Mouse (Mus musculus): ENCODE measurements around the gene Mlycd.

Gene Mlycd

DNA sequence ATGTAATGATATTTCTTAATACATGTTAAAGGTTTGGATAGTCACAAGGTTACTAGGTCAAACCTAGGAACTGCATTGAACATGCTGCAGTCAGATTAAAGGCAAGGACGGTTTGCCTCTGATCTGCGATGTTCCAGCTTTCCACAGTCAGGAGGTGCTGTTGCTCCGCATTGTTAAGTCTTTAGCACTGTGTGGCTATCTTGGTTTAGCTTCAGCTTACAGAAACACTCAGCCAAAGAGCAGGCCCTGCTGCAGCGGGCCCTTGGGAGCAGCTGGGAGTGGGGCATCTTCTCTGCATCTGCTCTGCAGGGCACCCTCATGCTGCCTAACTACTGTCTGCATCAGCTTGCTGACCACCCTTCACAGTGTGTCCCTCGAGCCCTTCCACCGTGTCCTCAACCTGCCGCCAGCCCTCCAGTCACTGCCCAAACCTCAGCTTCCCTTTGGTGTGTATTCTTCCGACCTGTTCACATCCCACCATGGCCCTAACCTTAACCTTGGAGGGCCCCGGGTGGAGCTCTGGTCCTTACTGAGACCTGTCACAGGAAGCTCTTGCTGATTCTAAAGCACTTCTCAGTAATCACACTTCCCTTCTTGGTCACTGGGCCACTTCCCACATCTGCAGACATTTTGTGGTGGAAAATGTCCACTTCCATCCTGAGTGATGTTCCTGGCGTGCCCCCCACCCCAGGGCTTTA is 17.5 kb downstream of the Mlycd start:
- Histone ChIP-seq H3K4me1 (replicated peaks; ENCODE audit: low read depth, low read length) (peaks cover 33% of the 10 kb centered on the region), H3K9me3 (ENCODE audit: low read length) (no peaks in the 10 kb centered on the region), H3K27me3 (ENCODE audit: insufficient read depth, low read length) (peaks cover 41% of the 10 kb centered on the region), H3K36me3 (ENCODE audit: insufficient read depth, low read length) (0 out of 2 replicates have a peak, but pooled peaks cover 7% of the 10 kb centered on the region), H3K4me3 (replicated peaks; ENCODE audit: low read length) (no peak overlapping the region)
- no peak for TF ChIP-seq CTCF (conservative IDR thresholded peaks at IDR 0.05; ENCODE audit: low read length)
- TF ChIP-seq POU5F1 (IDR thresholded peaks at IDR 0.05; ENCODE audit: borderline replicate concordance, low read length) = no peak
- TF ChIP-seq NANOG (IDR thresholded peaks at IDR 0.05; ENCODE audit: borderline replicate concordance, low read length) = no peak

DNA sequence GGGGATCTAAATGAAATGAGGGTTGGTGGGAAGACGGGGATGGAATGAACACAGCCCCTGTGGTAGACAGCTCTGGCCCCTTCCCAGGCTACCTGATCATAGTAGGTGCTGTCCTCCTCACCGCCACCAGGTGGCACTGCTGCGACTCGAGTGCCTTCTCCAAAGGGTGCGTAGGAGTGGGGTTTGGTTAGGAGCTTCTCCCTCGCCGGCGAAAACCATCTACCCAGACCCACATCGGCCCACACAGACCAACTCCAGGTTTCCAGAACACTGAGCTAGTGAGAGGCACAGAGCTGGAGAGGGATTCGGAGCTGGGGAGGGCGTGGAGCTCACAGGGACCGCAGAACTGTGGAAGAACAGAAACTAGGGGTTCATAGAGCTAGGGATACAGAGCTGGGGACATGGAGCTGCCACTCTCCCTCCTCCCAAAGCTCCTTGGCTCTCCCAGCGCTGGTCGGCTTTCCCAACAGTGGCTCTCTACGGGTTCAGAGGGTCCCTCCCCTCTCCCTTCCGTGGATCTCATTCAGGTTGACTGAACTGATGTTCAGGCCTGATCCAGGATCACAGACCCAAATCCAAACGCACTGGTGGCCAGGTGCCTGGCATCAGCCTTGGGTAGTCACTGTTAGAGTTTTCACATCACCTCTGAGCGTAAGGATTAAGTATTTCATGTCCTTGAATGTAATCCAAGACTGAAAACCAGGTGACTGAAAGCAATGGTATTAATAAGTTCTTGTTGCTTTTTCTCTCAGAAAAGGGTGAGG is 18.2 kb downstream of the Mlycd start:
- Histone ChIP-seq H3K36me3 (ENCODE audit: insufficient read depth, low read length) (0 out of 2 replicates have a peak, but pooled peaks cover 7% of the 10 kb centered on the region), H3K4me3 (replicated peaks; ENCODE audit: low read length) (peak overlapping the region; percentile 39; the same call in 1 of the 2 replicates), H3K9me3 (ENCODE audit: low read length) (no peaks in the 10 kb centered on the region), H3K27me3 (ENCODE audit: insufficient read depth, low read length) (peaks cover 48% of the 10 kb centered on the region), H3K4me1 (replicated peaks; ENCODE audit: low read depth, low read length) (peaks cover 28% of the 10 kb centered on the region)
- TF ChIP-seq POU5F1 (IDR thresholded peaks at IDR 0.05; ENCODE audit: borderline replicate concordance, low read length) (no peak), CTCF (conservative IDR thresholded peaks at IDR 0.05; ENCODE audit: low read length) (peak; percentile 73)

DNA sequence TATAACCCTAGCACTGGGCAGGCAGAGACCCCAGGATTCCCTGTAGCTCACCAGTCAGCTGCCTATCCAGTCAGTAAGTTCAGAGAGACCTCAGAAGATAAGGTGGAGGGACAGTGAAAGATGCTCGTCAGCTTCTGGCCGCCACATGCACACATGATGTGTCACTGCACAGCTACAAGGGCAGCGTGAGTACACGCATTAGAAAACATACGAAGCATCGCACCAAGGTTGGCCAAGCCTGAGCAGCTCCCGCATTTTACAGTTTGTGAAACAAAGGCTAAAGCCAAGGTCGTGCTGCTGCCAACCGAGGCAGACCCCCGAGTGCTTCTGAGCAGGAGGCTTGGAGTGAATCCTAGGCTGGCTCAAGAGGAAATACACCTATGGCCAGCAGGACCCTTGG is 18.9 kb downstream of the Mlycd start:
- TF ChIP-seq CTCF (conservative IDR thresholded peaks at IDR 0.05; ENCODE audit: low read length) = no peak
- no peak for TF ChIP-seq NANOG (IDR thresholded peaks at IDR 0.05; ENCODE audit: borderline replicate concordance, low read length)
- TF ChIP-seq POU5F1 (IDR thresholded peaks at IDR 0.05; ENCODE audit: borderline replicate concordance, low read length) = no peak
- Histone ChIP-seq H3K9me3 (ENCODE audit: low read length) (no peaks in the 10 kb centered on the region), H3K27me3 (ENCODE audit: insufficient read depth, low read length) (peaks cover 49% of the 10 kb centered on the region), H3K36me3 (ENCODE audit: insufficient read depth, low read length) (0 out of 2 replicates have a peak, but pooled peaks cover 7% of the 10 kb centered on the region), H3K4me3 (replicated peaks; ENCODE audit: low read length) (no peak overlapping the region), H3K4me1 (replicated peaks; ENCODE audit: low read depth, low read length) (peaks cover 22% of the 10 kb centered on the region)

DNA sequence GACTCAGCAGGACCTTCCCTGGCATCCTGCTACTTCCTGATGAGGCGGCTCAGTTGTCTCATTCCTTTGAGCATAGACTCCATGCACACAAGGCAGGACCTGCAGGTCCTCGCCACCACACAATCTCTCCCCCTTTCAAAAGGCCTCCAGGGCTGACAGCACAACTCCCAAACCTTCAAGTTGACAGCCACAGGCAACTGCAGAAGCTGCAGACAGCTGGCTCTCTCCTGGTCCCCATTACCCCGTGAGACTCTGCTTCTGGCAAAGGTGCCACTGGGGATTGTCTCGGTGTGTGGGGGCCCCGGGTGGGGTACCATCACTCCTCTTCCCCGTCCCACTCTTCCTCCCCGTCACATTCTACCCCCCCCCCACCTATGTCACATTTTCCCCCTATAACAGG is 25.6 kb downstream of the Mlycd start:
- H3K4me1 ChIP-seq (replicated peaks; ENCODE audit: low read depth, low read length) = peaks cover 49% of the 10 kb centered on the region
- TF ChIP-seq NANOG (IDR thresholded peaks at IDR 0.05; ENCODE audit: borderline replicate concordance, low read length) = no peak
- TF ChIP-seq CTCF (conservative IDR thresholded peaks at IDR 0.05; ENCODE audit: low read length) = no peak
- TF ChIP-seq POU5F1 (IDR thresholded peaks at IDR 0.05; ENCODE audit: borderline replicate concordance, low read length) = no peak
- no peaks in the 10 kb centered on the region for H3K36me3 ChIP-seq (ENCODE audit: insufficient read depth, low read length)
- H3K9me3 ChIP-seq (ENCODE audit: low read length) = no peaks in the 10 kb centered on the region
- H3K27me3 ChIP-seq (ENCODE audit: insufficient read depth, low read length) = peaks cover 51% of the 10 kb centered on the region
- no peak overlapping the region for H3K4me3 ChIP-seq (replicated peaks; ENCODE audit: low read length)

DNA sequence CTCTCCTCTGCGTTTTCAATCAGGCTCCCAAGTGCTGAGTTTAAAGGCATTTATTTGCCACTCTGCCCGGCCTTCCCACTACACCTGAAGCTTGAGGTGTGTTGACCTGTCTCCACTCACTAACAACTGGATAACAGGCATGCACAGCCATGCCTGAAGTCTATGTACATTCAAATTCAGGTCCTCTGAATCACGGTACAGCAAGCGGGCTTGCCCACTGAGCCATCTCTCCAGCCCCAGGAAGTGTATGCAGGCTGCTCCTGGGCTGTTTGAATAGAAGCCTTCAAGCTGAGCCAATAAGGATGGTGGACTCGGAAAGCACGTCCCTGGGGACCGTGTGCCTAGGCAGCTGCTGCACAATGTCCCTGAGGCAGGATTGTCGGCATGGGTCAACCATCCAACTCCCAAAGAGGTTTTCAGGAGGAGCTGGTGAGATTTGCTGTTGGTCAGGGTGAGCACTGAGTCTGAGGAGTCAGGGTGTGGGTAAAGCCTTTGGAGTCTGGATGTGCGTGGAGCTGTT is 27.0 kb downstream of the Mlycd start:
- Histone ChIP-seq H3K4me1 (replicated peaks; ENCODE audit: low read depth, low read length) (peaks cover 49% of the 10 kb centered on the region), H3K27me3 (ENCODE audit: insufficient read depth, low read length) (peaks cover 40% of the 10 kb centered on the region), H3K9me3 (ENCODE audit: low read length) (no peaks in the 10 kb centered on the region), H3K4me3 (replicated peaks; ENCODE audit: low read length) (no peak overlapping the region), H3K36me3 (ENCODE audit: insufficient read depth, low read length) (no peaks in the 10 kb centered on the region)
- TF ChIP-seq POU5F1 (IDR thresholded peaks at IDR 0.05; ENCODE audit: borderline replicate concordance, low read length) (no peak), CTCF (conservative IDR thresholded peaks at IDR 0.05; ENCODE audit: low read length) (no peak), NANOG (IDR thresholded peaks at IDR 0.05; ENCODE audit: borderline replicate concordance, low read length) (no peak)

DNA sequence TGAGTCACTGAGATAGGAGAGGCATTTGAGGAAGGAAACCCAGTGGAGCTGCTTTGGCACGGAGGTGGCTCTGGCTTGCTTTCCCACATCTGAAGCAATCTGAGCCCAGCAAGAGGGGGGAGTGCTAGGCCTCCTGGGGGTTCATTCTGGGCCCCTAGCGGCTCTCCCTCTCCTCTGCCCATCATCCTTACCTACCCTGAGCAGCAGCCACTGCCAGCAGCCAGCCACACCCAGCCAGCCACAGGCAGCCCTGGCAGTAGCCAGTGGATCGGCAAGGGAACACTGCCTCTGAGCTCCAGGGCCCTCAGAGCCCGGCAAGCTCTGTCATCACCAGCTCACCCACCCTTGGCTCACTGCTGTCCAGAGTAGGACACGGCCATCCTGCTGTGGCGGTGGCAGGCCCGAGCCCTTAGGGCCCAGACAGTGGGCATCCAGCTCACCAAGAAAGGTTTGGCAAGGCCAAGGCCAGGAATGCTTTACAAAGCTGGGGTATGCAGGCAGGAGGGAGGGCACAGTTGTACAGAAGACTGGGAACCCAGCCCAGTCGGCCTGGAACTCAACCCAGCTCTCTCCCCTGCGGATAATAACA is 27.5 kb downstream of the Mlycd start:
- Histone ChIP-seq H3K9me3 (ENCODE audit: low read length) (no peaks in the 10 kb centered on the region), H3K4me3 (replicated peaks; ENCODE audit: low read length) (0 out of 2 replicates have a peak overlapping the region, but pooled peaks have one; percentile 32), H3K4me1 (replicated peaks; ENCODE audit: low read depth, low read length) (peaks cover 49% of the 10 kb centered on the region), H3K27me3 (ENCODE audit: insufficient read depth, low read length) (peaks cover 37% of the 10 kb centered on the region), H3K36me3 (ENCODE audit: insufficient read depth, low read length) (no peaks in the 10 kb centered on the region)
- TF ChIP-seq POU5F1 (IDR thresholded peaks at IDR 0.05; ENCODE audit: borderline replicate concordance, low read length) (no peak), NANOG (IDR thresholded peaks at IDR 0.05; ENCODE audit: borderline replicate concordance, low read length) (no peak), CTCF (conservative IDR thresholded peaks at IDR 0.05; ENCODE audit: low read length) (no peak)

DNA sequence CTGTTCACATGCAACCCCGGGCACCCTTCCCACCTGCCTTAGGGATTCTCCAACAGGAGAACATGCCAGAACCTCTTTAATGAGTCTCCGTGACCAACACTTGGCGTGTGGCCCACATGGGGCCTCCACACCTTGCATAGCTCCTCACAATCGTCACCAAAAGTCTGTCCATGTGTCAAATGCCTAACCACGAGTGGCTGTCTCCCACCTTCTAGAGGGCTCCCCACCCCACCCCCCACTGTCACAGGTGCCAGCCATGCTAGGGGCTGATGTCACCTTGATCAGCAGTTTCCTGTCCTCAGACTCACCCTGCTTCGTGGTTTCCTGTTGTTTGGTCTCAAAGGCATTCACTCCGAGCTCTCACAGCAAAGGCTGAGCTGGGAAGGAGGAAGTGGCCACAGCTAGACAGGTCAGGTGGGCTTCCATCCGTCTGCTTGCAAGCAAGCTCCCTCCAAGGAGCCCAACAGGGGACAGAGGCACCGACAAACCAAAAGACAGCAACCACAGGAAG is 29.0 kb downstream of the Mlycd start:
- Histone ChIP-seq H3K27me3 (ENCODE audit: insufficient read depth, low read length) (peaks cover 29% of the 10 kb centered on the region), H3K9me3 (ENCODE audit: low read length) (no peaks in the 10 kb centered on the region), H3K4me3 (replicated peaks; ENCODE audit: low read length) (no peak overlapping the region; the same call in 1 of the 2 replicates), H3K36me3 (ENCODE audit: insufficient read depth, low read length) (no peaks in the 10 kb centered on the region), H3K4me1 (replicated peaks; ENCODE audit: low read depth, low read length) (peaks cover 52% of the 10 kb centered on the region)
- TF ChIP-seq CTCF (conservative IDR thresholded peaks at IDR 0.05; ENCODE audit: low read length) = no peak
- no peak for TF ChIP-seq POU5F1 (IDR thresholded peaks at IDR 0.05; ENCODE audit: borderline replicate concordance, low read length)
- TF ChIP-seq NANOG (IDR thresholded peaks at IDR 0.05; ENCODE audit: borderline replicate concordance, low read length) = no peak

DNA sequence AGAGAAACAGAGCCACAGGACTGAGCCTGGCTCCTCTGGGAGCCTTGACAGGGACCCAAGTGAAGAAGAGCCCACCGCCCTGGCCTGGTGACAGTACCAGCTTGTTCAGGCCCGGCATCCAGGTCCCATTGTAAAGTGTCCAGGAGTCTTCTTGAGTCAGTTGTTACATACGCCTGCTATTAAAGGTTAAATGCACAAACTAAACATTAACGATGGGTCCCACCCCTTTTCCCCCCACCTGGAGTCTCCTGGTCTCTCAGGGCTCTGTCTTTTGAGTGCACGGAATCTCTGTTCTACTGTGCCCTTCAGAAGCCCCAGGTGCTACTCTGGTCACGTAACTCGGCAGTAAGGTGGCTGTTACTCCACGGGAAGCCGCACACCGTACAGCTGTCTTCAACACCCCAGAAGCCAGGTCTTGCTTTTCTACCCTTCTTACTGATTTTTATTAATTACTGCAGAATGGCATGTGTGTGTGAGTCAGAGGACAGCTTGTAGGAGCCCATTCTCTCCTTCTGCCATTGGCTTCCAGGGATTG is 29.6 kb downstream of the Mlycd start:
- no peaks in the 10 kb centered on the region for H3K36me3 ChIP-seq (ENCODE audit: insufficient read depth, low read length)
- no peaks in the 10 kb centered on the region for H3K9me3 ChIP-seq (ENCODE audit: low read length)
- no peak overlapping the region; the same call in 1 of the 2 replicates for H3K4me3 ChIP-seq (replicated peaks; ENCODE audit: low read length)
- H3K4me1 ChIP-seq (replicated peaks; ENCODE audit: low read depth, low read length) = peaks cover 47% of the 10 kb centered on the region
- TF ChIP-seq CTCF (conservative IDR thresholded peaks at IDR 0.05; ENCODE audit: low read length) (no peak), POU5F1 (IDR thresholded peaks at IDR 0.05; ENCODE audit: borderline replicate concordance, low read length) (no peak), NANOG (IDR thresholded peaks at IDR 0.05; ENCODE audit: borderline replicate concordance, low read length) (no peak)
- peaks cover 34% of the 10 kb centered on the region for H3K27me3 ChIP-seq (ENCODE audit: insufficient read depth, low read length)

All from E14TG2a.4 (cell line).